Mouse (Mus musculus) limb, embryonic 12.5 days (tissue): ENCODE results near the gene Atg10. TPM values are rescaled to one million over a fixed set of nuclear protein-coding genes. Genes with fewer than 3 reads are reported as not detected.

Experiments
- ATAC-seq: fragments of 200-750 bp; cut with Nextera tagmentation; 2 replicates; pipeline ENCODE4 v1.8.0; 2017; ENCODE audit warnings: low read depth, moderate TSS enrichment; ENCODE audit not compliant: insufficient number of reproducible peaks, insufficient read depth, low FRiP score, low TSS enrichment
- H3K27ac ChIP-seq: fragments of 300-500 bp; sonication (generic); 2 replicates; pipeline ENCODE4 v1.5.1; 2016; ENCODE audit warnings: mild to moderate bottlenecking, moderate library complexity
- H3K27me3 ChIP-seq: fragments of 300-500 bp; sonication (generic); 2 replicates; pipeline ENCODE4 v1.6.1; 2016; ENCODE audit warnings: mild to moderate bottlenecking, moderate library complexity
- H3K36me3 ChIP-seq: fragments of 300-500 bp; sonication (generic); 2 replicates; pipeline ENCODE4 v1.6.1; 2016; ENCODE audit warnings: mild to moderate bottlenecking, moderate library complexity
- H3K4me1 ChIP-seq: fragments of 300-500 bp; sonication (generic); replicated peaks from 2 replicates; pipeline ENCODE4 v1.6.1; 2016
- H3K4me2 ChIP-seq: fragments of 300-500 bp; sonication (generic); 2 replicates; pipeline ENCODE4 v1.6.1; 2016; ENCODE audit warnings: mild to moderate bottlenecking, moderate library complexity
- H3K4me3 ChIP-seq: fragments of 300-500 bp; sonication (generic); replicated peaks from 2 replicates; pipeline ENCODE4 v1.5.1; 2016; ENCODE audit warnings: mild to moderate bottlenecking
- H3K9ac ChIP-seq: fragments of 300-500 bp; sonication (generic); replicated peaks from 2 replicates; pipeline ENCODE4 v1.6.1; 2016; ENCODE audit warnings: mild to moderate bottlenecking, moderate library complexity
- H3K9me3 ChIP-seq: fragments of 300-500 bp; sonication (generic); 2 replicates; pipeline ENCODE4 v1.6.1; 2016; ENCODE audit warnings: mild to moderate bottlenecking, moderate library complexity
- WGBS: fragments of 180-500 bp; shearing (Covaris S2); methylation state at CpG from one replicate; pipeline ENCODE4 v1.1.7; 2016; 5-methylcytosine and 5-hydroxymethylcytosine counted together
- polyA plus RNA-seq: library from polyadenylated mRNA; unstranded; fragments of >200 nt; fragmentation: Nextera tagmentation; extraction: Ambion mirVana; gene quantifications from 2 replicates; pipeline ENCODE4 v1.2.1, GENCODE M21; 2016

Gene Atg10
- polyA plus RNA-seq, 1 experiment from 2014 or later = 15.4 TPM

DNA sequence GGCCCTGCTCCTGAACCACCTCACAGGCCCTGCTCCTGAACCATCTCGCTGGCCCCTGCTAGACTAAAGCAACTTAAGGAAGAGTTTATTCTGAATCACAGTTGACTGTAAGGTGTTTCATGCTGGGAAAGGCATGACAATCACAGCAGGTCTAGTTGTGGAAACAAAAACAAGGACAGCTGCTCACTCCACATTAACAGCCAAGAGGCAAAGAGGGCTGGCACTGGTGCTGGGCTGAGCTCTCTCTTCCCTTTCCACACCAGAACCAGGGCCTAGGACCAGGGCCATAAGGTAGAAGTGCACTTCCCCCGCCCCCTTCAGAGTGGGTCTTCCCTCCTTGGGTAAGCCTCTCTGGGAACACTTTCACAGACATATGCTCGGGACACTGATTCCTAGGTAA is 48.4 kb downstream of the Atg10 start:
- no peak for ATAC-seq
- 62% methylated on average over 3 of the region's 3 CpGs for WGBS
- H3K9ac ChIP-seq = no peak overlapping the region
- no peaks in the 10 kb centered on the region for H3K9me3 ChIP-seq
- no peaks in the 10 kb centered on the region for H3K27me3 ChIP-seq
- H3K4me3 ChIP-seq = no peak overlapping the region
- no peak overlapping the region for H3K27ac ChIP-seq
- peaks cover 14% of the 10 kb centered on the region for H3K4me1 ChIP-seq
- H3K4me2 ChIP-seq = no peak overlapping the region
- no peaks in the 10 kb centered on the region for H3K36me3 ChIP-seq

DNA sequence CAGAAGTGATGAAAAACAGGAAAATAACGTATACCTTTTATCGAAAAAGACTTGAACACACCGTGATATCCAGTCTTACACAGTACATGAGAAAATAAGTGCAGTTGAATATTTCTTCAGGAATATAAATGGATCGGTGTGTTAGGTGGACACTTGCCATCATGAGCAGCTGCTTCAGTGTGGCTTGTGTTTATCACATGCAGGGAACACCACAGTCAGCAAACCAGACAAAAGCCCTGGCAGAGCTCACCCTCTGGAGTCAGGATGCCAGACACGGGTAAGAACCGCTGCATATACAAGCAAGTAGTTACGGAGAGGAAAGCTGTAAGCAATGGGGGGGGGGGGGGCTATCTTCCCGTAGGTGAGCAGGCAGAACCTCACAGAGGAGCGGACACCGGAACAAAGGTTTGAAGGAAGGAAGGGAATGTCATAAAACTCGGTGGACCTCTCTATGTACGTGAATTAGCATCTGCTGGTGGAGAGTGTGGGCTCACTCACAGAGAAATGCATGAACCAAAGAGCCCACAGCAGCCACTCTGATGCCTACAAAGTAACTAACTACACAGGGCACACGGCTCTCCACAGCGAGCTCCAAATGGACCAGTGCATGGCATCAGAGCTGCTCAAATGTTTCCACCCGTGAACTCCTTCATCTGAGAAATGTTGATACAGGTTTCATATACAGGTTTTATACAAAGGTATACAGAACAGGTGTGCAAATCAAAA is 51.8 kb downstream of the Atg10 start:
- no peaks in the 10 kb centered on the region for H3K9me3 ChIP-seq
- H3K9ac ChIP-seq = no peak overlapping the region
- ATAC-seq = no peak
- H3K27me3 ChIP-seq = no peaks in the 10 kb centered on the region
- no peak overlapping the region for H3K4me2 ChIP-seq
- H3K27ac ChIP-seq = no peak overlapping the region
- WGBS = 80% methylated on average over 15 of the region's 15 CpGs
- H3K36me3 ChIP-seq = no peaks in the 10 kb centered on the region
- H3K4me3 ChIP-seq = no peak overlapping the region
- peaks cover 11% of the 10 kb centered on the region for H3K4me1 ChIP-seq

DNA sequence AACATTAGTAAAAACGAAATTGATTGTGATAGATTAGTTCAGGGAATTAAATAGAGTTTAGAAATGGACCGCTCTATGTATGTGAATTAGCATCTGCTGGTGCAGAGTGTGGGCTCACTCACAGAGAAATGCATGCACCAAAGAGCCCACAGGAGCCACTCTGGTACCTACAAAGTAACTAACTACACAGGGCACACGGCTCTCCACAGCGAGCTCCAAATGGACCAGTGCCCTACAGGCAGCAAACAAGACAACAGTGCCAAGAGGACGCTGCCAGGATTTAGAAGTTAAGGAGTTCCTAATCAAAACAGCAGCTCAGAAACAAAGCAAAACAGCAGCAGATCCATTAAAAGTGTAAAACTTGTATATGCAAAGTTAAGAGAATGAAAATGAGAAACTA is 52.6 kb downstream of the Atg10 start:
- no peaks in the 10 kb centered on the region for H3K36me3 ChIP-seq
- no peak overlapping the region for H3K4me2 ChIP-seq
- H3K4me3 ChIP-seq = no peak overlapping the region
- ATAC-seq = no peak
- H3K27me3 ChIP-seq = no peaks in the 10 kb centered on the region
- peaks cover 13% of the 10 kb centered on the region for H3K4me1 ChIP-seq
- H3K27ac ChIP-seq = no peak overlapping the region
- no peak overlapping the region for H3K9ac ChIP-seq
- no peaks in the 10 kb centered on the region for H3K9me3 ChIP-seq
- WGBS = 84% methylated on average over 5 of the region's 5 CpGs

DNA sequence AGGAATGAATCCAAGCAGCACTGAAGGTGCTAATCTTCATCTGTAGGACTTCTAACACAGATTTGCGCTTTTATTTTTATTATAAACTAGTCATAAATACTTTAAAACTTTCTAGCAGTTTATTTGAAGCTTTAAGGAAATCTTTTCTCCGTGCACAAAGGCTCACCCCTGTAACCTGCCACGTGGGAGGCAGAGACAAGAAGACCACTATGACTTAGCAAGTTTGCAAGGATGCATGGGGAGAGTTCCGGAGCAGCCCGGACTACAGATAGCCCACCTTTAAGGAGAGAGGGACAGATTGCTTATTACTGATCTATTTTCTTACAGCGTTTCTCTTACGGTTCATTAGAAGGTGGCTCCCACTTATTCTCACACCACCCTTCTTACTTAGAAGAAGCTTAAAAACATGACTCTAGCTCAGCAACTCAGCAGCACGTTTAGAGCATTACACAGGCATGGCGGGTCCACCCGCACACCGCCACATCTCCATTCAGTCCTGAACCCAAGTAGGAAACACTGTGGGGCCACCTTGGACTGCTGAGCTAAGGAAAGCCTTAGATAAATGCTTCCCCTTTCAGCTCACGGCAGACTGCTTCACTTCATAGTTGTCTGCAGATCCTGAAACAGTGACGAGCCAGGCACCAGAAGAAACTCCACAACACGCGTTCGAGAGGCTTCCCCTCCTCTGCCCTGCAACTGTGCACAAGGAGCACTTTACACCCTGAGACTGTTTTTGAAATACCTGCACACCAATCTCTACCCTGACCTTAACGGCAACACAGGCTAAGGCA is 54.0 kb downstream of the Atg10 start:
- H3K9me3 ChIP-seq = no peaks in the 10 kb centered on the region
- no peak overlapping the region for H3K27ac ChIP-seq
- no peak overlapping the region for H3K4me3 ChIP-seq
- H3K27me3 ChIP-seq = no peaks in the 10 kb centered on the region
- no peak for ATAC-seq
- H3K4me2 ChIP-seq = no peak overlapping the region
- 79% methylated on average over 17 of the region's 17 CpGs for WGBS
- H3K36me3 ChIP-seq = no peaks in the 10 kb centered on the region
- no peak overlapping the region for H3K9ac ChIP-seq
- H3K4me1 ChIP-seq = peaks cover 21% of the 10 kb centered on the region

DNA sequence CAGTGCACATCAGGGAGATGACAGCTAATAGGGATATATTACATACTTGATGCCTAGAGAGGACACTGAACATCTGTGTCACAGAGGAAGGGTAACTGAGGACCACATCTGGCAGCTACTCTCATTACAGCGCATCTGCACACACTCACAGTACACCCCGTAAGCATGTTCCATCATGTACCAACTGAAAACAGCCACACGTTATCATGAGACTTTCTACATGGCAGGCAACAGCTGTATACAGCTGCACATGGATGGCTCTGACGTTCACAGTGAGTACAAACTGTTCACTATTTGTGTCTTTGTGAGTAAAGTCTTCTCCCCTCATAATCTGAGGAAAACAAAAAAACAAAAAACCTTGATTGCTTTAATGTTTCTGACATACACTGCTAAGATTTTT is 55.3 kb downstream of the Atg10 start:
- no peak overlapping the region for H3K4me3 ChIP-seq
- WGBS = 48% methylated on average over 4 of the region's 4 CpGs
- peaks cover 26% of the 10 kb centered on the region for H3K4me1 ChIP-seq
- no peaks in the 10 kb centered on the region for H3K9me3 ChIP-seq
- no peak overlapping the region for H3K27ac ChIP-seq
- H3K36me3 ChIP-seq = no peaks in the 10 kb centered on the region
- H3K4me2 ChIP-seq = no peak overlapping the region
- H3K27me3 ChIP-seq = no peaks in the 10 kb centered on the region
- ATAC-seq = no peak
- no peak overlapping the region for H3K9ac ChIP-seq

DNA sequence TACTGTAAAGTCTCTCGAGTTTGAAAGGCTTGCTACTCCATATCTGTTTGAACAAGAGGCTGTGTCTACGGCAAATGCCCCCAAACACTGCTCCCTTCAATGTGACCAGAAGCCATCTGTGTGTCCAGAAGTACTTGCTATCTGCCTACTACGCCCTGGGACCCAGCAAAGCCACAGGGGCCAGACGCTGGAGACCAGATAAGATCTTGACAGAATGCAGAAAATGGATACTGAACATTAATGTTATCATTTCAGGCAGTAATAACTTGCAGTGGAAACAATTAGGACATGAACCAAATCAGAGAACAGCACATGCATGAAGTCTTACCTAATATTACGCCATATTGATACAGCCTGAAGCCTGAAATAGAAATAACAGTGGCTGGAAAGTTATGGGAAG is 56.2 kb downstream of the Atg10 start:
- Histone ChIP-seq H3K4me3 (no peak overlapping the region), H3K4me1 (peaks cover 35% of the 10 kb centered on the region), H3K4me2 (no peak overlapping the region), H3K36me3 (no peaks in the 10 kb centered on the region), H3K27me3 (no peaks in the 10 kb centered on the region), H3K9ac (no peak overlapping the region), H3K9me3 (no peaks in the 10 kb centered on the region), H3K27ac (no peak overlapping the region)
- no peak for ATAC-seq
- 86% methylated on average over 5 of the region's 5 CpGs for WGBS

DNA sequence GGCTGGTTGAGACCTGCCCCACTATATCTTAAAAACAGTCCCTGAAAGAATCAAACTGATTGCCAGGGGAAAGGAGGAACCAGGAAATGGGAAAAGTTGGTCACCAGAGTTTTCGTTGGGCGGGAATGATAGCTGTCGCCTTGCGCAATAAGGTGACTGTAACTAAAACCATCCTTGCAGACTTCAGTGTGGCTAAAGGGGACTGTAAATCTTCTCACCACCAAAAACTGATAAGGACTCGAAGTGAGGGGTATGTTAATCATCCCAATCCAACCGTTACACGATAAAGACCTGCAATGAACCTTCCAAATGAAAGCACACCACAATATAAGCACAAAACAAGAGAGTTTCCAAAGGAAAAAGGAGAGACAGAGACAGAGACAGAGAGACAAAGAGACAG is 57.5 kb downstream of the Atg10 start:
- no peak overlapping the region for H3K27ac ChIP-seq

DNA sequence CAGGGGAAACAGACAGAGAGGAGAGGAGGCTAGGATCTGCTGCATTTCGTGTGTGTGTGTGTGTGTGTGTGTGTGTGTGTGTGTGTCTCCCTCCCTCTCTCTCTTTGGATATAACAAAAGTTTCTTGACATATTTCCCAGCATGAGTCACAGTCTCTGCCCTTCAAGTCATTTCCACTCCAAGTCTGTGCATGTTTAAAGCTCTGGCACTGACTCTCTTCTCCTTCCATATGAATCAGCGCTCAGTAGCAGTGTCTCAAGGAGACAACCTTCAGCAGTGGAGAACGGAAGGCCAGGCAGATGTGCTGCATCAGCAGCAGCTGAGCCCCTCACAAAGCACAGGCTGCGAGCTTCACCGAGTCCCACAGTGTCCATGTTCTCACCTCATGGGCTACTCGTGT is 58.6 kb downstream of the Atg10 start:
- H3K9me3 ChIP-seq = no peaks in the 10 kb centered on the region
- no peak overlapping the region for H3K9ac ChIP-seq
- no peaks in the 10 kb centered on the region for H3K27me3 ChIP-seq
- no peaks in the 10 kb centered on the region for H3K36me3 ChIP-seq
- H3K4me2 ChIP-seq = no peak overlapping the region
- WGBS = 83% methylated on average over 6 of the region's 6 CpGs
- ATAC-seq = no peak
- H3K27ac ChIP-seq = no peak overlapping the region
- peaks cover 39% of the 10 kb centered on the region for H3K4me1 ChIP-seq
- H3K4me3 ChIP-seq = no peak overlapping the region

More for the DNA sequence above, 57.5 kb downstream of the Atg10 start:
- Histone ChIP-seq H3K36me3 (no peaks in the 10 kb centered on the region), H3K4me2 (no peak overlapping the region), H3K4me1 (peaks cover 39% of the 10 kb centered on the region), H3K9me3 (no peaks in the 10 kb centered on the region), H3K27me3 (no peaks in the 10 kb centered on the region), H3K9ac (no peak overlapping the region), H3K4me3 (no peak overlapping the region)
- 74% methylated on average over 7 of the region's 7 CpGs for WGBS
- no peak for ATAC-seq

DNA sequence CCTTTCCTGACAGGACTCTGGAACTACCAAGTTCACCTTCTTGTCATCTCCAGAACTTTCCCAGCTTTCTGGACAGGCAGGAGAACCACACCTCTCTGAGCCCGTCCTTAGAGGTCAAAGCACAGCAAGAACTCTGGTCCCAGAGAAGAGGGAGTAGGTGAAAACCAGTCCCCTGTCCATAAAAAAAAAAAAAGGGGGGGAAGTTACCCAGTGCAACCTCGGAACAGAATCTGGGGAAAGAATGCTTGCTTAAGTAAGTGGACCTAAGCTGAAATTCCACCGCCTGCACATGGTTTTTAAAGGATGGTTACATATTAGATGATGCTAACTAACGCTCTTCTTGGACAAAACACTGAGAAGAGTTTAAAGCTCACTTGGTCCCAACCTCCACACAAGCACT is 60.5 kb downstream of the Atg10 start:
- Histone ChIP-seq H3K4me2 (no peak overlapping the region), H3K27ac (0 out of 2 replicates have a peak overlapping the region, but pooled peaks have one; percentile 29)
- ATAC-seq = no peak

DNA sequence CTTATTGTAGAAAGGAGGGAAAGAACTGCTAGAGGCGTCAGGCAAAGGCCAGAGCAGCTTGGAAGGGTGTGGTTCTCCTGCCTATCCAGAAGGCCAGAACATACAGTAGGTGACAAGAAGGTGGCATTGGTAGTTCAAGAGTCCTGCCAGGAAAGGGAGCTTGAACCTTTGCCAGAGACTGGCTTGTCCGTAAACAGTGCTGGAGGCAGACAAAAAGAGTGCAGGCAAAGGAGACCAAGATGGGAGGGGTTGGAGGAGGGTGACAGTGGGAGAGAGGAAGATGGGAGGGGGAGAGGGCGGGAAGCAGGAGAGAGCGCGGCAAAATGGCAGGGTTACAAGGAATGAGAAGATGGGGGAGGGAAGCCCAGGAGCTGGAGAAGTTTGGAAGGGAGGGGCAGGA is 61.3 kb downstream of the Atg10 start:
- H3K4me3 ChIP-seq = no peak overlapping the region
- H3K9ac ChIP-seq = no peak overlapping the region
- 42% methylated on average over 5 of the region's 5 CpGs for WGBS

More for the DNA sequence above, 60.5 kb downstream of the Atg10 start:
- Histone ChIP-seq H3K9ac (no peak overlapping the region; the same call in 1 of the 2 replicates), H3K9me3 (no peaks in the 10 kb centered on the region), H3K36me3 (no peaks in the 10 kb centered on the region), H3K27me3 (no peaks in the 10 kb centered on the region), H3K4me3 (no peak overlapping the region), H3K4me1 (peaks cover 29% of the 10 kb centered on the region)
- 56% methylated on average over 4 of the region's 4 CpGs for WGBS

DNA sequence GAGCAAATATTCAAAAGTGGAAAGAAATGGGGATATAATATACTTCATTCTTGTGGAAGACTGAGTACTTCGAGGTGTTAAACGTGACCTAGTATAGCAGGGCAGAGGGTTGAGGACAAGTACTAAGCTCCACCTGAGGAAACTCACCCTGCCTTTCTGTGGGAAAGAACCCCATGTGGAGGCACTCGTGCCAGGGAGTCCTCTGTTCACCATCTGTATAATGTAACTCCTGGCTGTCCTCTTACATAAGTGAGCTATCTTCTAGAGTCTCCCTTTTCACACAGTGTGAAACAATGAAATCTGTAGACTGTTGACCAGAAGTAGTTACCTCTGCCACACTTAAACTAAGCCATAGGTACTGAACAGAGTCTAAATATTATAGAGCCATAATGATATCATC is 63.2 kb downstream of the Atg10 start:
- Histone ChIP-seq H3K27ac (no peak overlapping the region), H3K4me2 (no peak overlapping the region), H3K4me3 (no peak overlapping the region), H3K9me3 (no peaks in the 10 kb centered on the region), H3K9ac (no peak overlapping the region), H3K36me3 (no peaks in the 10 kb centered on the region), H3K4me1 (peaks cover 22% of the 10 kb centered on the region), H3K27me3 (no peaks in the 10 kb centered on the region)
- ATAC-seq = no peak
- 89% methylated on average over 3 of the region's 3 CpGs for WGBS

More for the DNA sequence above, 61.3 kb downstream of the Atg10 start:
- no peaks in the 10 kb centered on the region for H3K9me3 ChIP-seq
- H3K27ac ChIP-seq = no peak overlapping the region
- H3K36me3 ChIP-seq = no peaks in the 10 kb centered on the region
- ATAC-seq = no peak
- no peak overlapping the region for H3K4me2 ChIP-seq
- H3K4me1 ChIP-seq = peaks cover 28% of the 10 kb centered on the region
- no peaks in the 10 kb centered on the region for H3K27me3 ChIP-seq
